Comparison of ENCODE assay signal across 8 mouse cellular contexts in genomic region chr13:103334392-103334686, GRCm38 (mm10). TPM values are rescaled to one million over a fixed set of nuclear protein-coding genes. Genes with fewer than 3 reads are reported as not detected.
DNase-seq lines count a peak whose midpoint lies in the region; ATAC-seq and TF ChIP-seq lines count a peak whose summit lies in the region.

TSS of gene Mast4 (minus strand) at chr13:103334497.

- no peak for TF ChIP-seq CTCF in gastrocnemius, adult 2 months (IDR thresholded peaks at IDR 0.05)

- peaks cover 11% of the 10 kb centered on the region; the same call in 1 of the 2 replicates for H3K27me3 ChIP-seq in hindbrain, embryonic 15.5 days

- intact Hi-C loops in gastrocnemius, adult 2 months (cut with DNase I), result loop anchor here (5.0 kb wide), 1 partner anchor 162 kb away; no protein-coding TSS in a partner anchor

- 0% methylated on average over 44 of the region's 44 CpGs for WGBS in hindbrain, embryonic 15.5 days

- peak within 1 kb of the TSS; percentile 96 for H3K4me2 ChIP-seq in hindbrain, embryonic 15.5 days

- H3K4me3 ChIP-seq in gastrocnemius, adult 2 months, result peak within 1 kb of the TSS; percentile 93
- peak within 1 kb of the TSS; percentile 70 for H3K4me3 ChIP-seq in hindbrain, embryonic 15.5 days

- H3K9ac ChIP-seq in hindbrain, embryonic 15.5 days, result peak within 1 kb of the TSS; percentile 51

- DNase-seq in adrenal gland, adult (ENCODE audit: inconsistent age in 2 of 2, low spot score in 1 of 2), result peak; percentile 94 to 97
- DNase-seq in cerebellum, postnatal 4 days (ENCODE audit: low spot score in 2 of 2), result peak; percentile 69 to 85
- DNase-seq in gastrocnemius, adult 2 months, result peak; percentile 95
- peak; percentile 93 to 96 for DNase-seq in left cerebral cortex, adult 18-20 months (ENCODE audit: low spot score in 2 of 2)
- DNase-seq in lung, postnatal 25 days (ENCODE audit: low spot score), result peak; percentile 86
- DNase-seq in right cerebral cortex, postnatal 10 days (ENCODE audit: low spot score in 2 of 2), result peak; percentile 89 to 92
- DNase-seq in urinary bladder, postnatal 4 days (ENCODE audit: low spot score in 2 of 2), result peak; percentile 85 to 90

- H3K27ac ChIP-seq in gastrocnemius, adult 2 months, result peak within 1 kb of the TSS; percentile 82
- H3K27ac ChIP-seq in hindbrain, embryonic 15.5 days (replicated peaks), result peak within 1 kb of the TSS; percentile 26; the same call in 1 of the 2 replicates

- H3K4me1 ChIP-seq in hindbrain, embryonic 15.5 days (replicated peaks), result peaks cover 22% of the 10 kb centered on the region

- ATAC-seq in hindbrain, embryonic 15.5 days (ENCODE audit: low FRiP score, low read depth), result peak; percentile 95

- H3K9me3 ChIP-seq in hindbrain, embryonic 15.5 days, result no peaks in the 10 kb centered on the region

- H3K36me3 ChIP-seq in hindbrain, embryonic 15.5 days, result no peaks in the 10 kb centered on the region

RNA-seq across cellular contexts. Expression of gene Mast4, which starts in this region (rescaled TPM):
- total RNA-seq in gastrocnemius, adult 2 months (2021), result 10 to 100 TPM; 47.2 to 49.9 TPM
- 29.1 and 31.6 TPM in 2 replicates for polyA plus RNA-seq in hindbrain, embryonic 15.5 days (2015; fragmentation: Nextera tagmentation; extraction: Ambion mirVana)
- total RNA-seq in left cerebral cortex, adult 18-20 months (2021), result 10 to 100 TPM; 49.8 to 50.2 TPM

Comparison
In these comparisons a context has a peak if more than half of its experiments do, and no peak if none do; other contexts are left out.
1. Peak in every context shown above with its lines: DNase-seq, ATAC-seq, H3K4me3 ChIP-seq and H3K27ac ChIP-seq.